Mouse (Mus musculus): ENCODE data around the gene Slc2a5.

DNA sequence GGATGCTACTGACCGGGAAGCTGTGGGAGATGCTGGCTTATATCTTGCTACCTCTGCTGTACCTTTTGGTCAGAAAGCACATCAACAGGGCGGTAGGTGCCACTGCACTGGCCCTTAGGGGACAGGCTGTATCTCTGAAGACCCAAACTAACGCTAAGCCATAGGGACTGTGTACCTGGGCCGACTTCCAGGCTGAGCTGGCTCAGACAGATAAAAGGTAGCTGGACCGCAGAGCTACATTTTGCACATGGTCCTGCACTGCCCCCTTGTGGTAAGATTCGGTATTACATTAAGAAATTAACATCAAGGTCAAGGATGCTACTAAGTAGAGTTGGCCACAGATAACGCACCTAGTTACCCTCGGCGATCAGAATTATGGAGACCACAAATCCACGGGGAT is 20.2 kb upstream of the Slc2a5 start:
- TF ChIP-seq CTCF (IDR thresholded peaks at IDR 0.05; ENCODE audit: low read depth) (peak; percentile 96), EP300 (IDR thresholded peaks at IDR 0.05; ENCODE audit: low read depth) (no peak)

Measured in liver, embryonic 14.5 days (tissue).